Mouse (Mus musculus) liver, embryonic 11.5 days (tissue): ENCODE results near the gene Acaca. TPM values are rescaled to one million over a fixed set of nuclear protein-coding genes. Genes with fewer than 3 reads are reported as not detected.
A peak's percentile ranks its signal among the peaks of the same experiment; 100 is the strongest.

Source experiments
- ATAC-seq: fragments of 200-750 bp; cut with Nextera tagmentation; replicated peaks from 2 replicates; pipeline ENCODE4 v1.8.0; 2017; ENCODE audit warnings: moderate number of reproducible peaks, mild to moderate bottlenecking, moderate TSS enrichment, moderate library complexity; ENCODE audit not compliant: low FRiP score
- DNase-seq: peaks from one replicate; pipeline ENCODE4 v3.0.0-alpha.2; 2017; ENCODE audit warnings: low spot score
- H3K27ac ChIP-seq: fragments of 300-500 bp; sonication (generic); 2 replicates; pipeline ENCODE4 v1.5.1; 2014; ENCODE audit warnings: mild to moderate bottlenecking, low read depth, low read length, control low read depth
- H3K27me3 ChIP-seq: fragments of 300-500 bp; sonication (generic); replicated peaks from 2 replicates; pipeline ENCODE4 v1.6.1; 2014; ENCODE audit warnings: low read length, mixed read lengths; ENCODE audit not compliant: control insufficient read depth, insufficient read depth
- H3K36me3 ChIP-seq: fragments of 300-500 bp; sonication (generic); 2 replicates; pipeline ENCODE4 v1.6.1; 2014; ENCODE audit warnings: mild to moderate bottlenecking, low read length, moderate library complexity, mixed read lengths; ENCODE audit not compliant: control insufficient read depth, insufficient read depth
- H3K4me1 ChIP-seq: fragments of 300-500 bp; sonication (generic); replicated peaks from 2 replicates; pipeline ENCODE4 v1.6.1; 2014; ENCODE audit warnings: low read length, mixed read lengths; ENCODE audit not compliant: control insufficient read depth, insufficient read depth
- H3K4me2 ChIP-seq: fragments of 300-500 bp; sonication (generic); 2 replicates; pipeline ENCODE4 v1.6.1; 2014; ENCODE audit warnings: mild to moderate bottlenecking, control low read depth, moderate library complexity
- H3K4me3 ChIP-seq: fragments of 300-500 bp; sonication (generic); 2 replicates; pipeline ENCODE4 v1.5.1; 2014; ENCODE audit warnings: low read depth, low read length, control low read depth
- H3K9ac ChIP-seq: fragments of 300-500 bp; sonication (generic); 2 replicates; pipeline ENCODE4 v1.6.1; 2014; ENCODE audit warnings: low read depth, low read length, control low read depth
- H3K9me3 ChIP-seq: fragments of 300-500 bp; sonication (generic); 2 replicates; pipeline ENCODE4 v1.6.1; 2016; ENCODE audit warnings: low read length, inconsistent platforms, mixed read lengths; ENCODE audit not compliant: control insufficient read depth
- WGBS: fragments of 180-500 bp; shearing (Covaris S2); extraction: QIAGEN DNeasy Blood & Tissue Kit; methylation state at CpG from one replicate; pipeline ENCODE4 v1.1.7; 2014; 5-methylcytosine and 5-hydroxymethylcytosine counted together
- polyA plus RNA-seq: library from polyadenylated mRNA; unstranded; fragments of >200 nt; fragmentation: Nextera tagmentation; extraction: Ambion mirVana; gene quantifications from 2 replicates; pipeline ENCODE4 v1.2.1, GENCODE M21; 2014

Gene Acaca
- polyA plus RNA-seq, 1 experiment from 2014 or later: 17.0 TPM

DNA sequence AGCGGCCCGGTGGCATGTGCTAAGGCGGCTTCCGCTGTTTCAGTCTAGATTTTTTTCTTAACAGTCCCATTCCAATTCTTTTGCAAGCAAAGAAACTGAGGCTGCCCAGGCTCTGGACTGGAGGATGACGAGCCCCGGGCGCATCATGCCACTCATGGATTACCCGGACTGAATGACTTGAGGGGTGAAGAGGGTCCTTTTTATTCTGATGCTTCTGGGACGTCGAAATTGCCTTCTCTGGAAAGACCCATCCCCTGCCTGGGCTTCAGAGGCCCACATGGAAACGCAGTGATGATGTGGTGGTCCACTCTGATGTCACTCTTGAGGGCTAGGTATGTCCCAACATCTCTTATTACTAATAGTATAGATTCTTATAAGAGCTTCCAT lies 320 bp downstream of the Acaca start:
- Histone ChIP-seq H3K4me2 (peak overlapping the region; percentile 82), H3K4me3 (peak overlapping the region; percentile 76), H3K36me3 (peaks cover 7% of the 10 kb centered on the region; the same call in 1 of the 2 replicates), H3K4me1 (peaks cover 7% of the 10 kb centered on the region; the same call in 1 of the 2 replicates), H3K27me3 (no peaks in the 10 kb centered on the region), H3K9me3 (no peaks in the 10 kb centered on the region), H3K9ac (peak overlapping the region; percentile 89), H3K27ac (no peak overlapping the region)
- WGBS: 7% methylated on average over 11 of the region's 11 CpGs
- no peak for DNase-seq
- ATAC-seq: 0 out of 2 replicates have a peak, but pooled peaks have one; percentile 7

DNA sequence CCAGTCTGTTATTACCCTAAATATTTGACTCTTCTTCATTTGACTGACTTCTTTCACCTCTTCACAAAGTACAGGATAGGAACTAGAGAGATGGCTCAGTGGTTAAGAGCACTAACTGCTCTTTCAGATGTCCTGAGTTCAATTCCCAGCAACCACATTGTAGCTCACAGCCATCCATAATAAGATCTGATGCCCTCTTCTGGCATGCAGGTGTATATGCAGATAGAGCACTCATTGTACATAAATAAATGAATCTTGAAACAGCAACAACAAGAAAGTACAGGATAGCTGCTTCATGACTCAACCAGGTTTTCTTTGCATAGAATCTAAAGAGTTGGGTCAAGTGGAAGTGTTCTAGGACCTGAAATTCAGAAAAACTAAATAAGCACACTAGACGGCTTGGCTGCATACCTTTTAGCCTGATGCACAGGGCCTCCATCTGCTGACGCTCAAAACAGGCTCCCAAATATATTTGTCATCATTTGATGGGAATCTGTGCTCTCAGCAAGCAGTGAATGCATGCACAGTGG lies 4.9 kb downstream of the Acaca start:
- no peak for ATAC-seq
- H3K4me1 ChIP-seq: peaks cover 10% of the 10 kb centered on the region; the same call in 1 of the 2 replicates
- H3K9me3 ChIP-seq: no peaks in the 10 kb centered on the region

GRCm38 (mm10) chr11:84136453-84136852 lies 7.0 kb downstream of the Acaca start:
- no peak overlapping the region for H3K9ac ChIP-seq
- no peaks in the 10 kb centered on the region for H3K9me3 ChIP-seq
- DNase-seq: no peak
- H3K4me3 ChIP-seq: no peak overlapping the region
- H3K27me3 ChIP-seq: no peaks in the 10 kb centered on the region
- WGBS: 73% methylated on average over 3 of the region's 3 CpGs
- no peak for ATAC-seq
- H3K27ac ChIP-seq: no peak overlapping the region
- no peaks in the 10 kb centered on the region; the same call in 1 of the 2 replicates for H3K36me3 ChIP-seq
- no peak overlapping the region for H3K4me2 ChIP-seq
- 0 out of 2 replicates have a peak, but pooled peaks cover 3% of the 10 kb centered on the region for H3K4me1 ChIP-seq

More for the DNA sequence above, 4.9 kb downstream of the Acaca start:
- Histone ChIP-seq H3K4me3 (no peak overlapping the region), H3K36me3 (no peaks in the 10 kb centered on the region; the same call in 1 of the 2 replicates), H3K4me2 (no peak overlapping the region), H3K27ac (no peak overlapping the region), H3K27me3 (no peaks in the 10 kb centered on the region), H3K9ac (no peak overlapping the region)
- 90% methylated on average over 2 of the region's 2 CpGs for WGBS
- no peak for DNase-seq

DNA sequence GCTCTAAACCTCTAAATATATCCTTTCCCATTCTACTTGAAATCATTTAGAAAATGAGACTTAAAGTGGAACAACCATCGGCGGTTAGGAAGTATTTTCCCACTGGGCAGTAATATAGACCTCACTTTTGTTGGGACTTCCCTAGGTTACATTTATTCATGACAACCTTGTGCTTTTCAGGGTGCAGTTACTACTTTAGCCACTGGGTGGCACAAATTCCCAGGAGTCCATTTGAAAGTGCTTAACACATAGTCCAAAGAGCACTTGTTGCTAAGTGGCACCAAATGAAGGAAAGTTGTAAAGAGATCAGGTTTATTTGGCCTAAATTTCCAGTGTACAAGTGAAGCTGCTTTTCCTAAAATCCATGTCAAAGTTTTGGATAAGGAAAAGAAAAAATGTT lies 12.3 kb downstream of the Acaca start:
- Histone ChIP-seq H3K4me3 (no peak overlapping the region), H3K9ac (no peak overlapping the region), H3K36me3 (no peaks in the 10 kb centered on the region), H3K9me3 (no peaks in the 10 kb centered on the region), H3K4me1 (0 out of 2 replicates have a peak, but pooled peaks cover 3% of the 10 kb centered on the region), H3K27me3 (no peaks in the 10 kb centered on the region), H3K4me2 (no peak overlapping the region), H3K27ac (no peak overlapping the region)
- DNase-seq (no peak), ATAC-seq (no peak)
- 29% methylated on average over 2 of the region's 2 CpGs for WGBS

DNA sequence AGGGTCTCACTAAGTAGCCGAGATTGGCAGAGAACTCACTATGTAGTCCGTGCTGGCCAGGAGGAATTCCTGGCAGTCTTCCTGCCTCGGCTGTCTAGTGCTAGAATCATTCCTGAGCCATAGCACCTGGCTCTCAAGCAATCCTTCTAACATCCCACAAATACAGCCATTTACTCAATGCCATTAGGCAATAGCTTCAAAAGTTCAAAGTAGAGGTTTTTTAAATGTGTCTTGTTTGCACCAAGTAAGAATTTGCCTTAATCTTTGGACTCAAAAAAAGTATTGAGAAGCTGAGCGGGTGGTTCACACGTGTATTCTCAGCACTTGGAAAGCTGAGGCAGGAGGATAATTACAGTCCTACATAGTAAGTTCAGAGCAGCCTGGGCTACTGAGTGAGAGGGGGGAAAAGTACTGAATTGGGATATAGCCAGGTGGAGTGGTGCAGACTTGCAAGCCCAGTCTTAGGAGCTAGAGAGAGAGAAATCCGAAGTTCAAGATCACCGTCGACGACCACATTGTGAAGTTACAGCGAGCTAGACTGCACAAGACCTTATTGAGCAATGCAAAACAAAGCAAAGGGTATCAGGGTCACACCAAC lies 15.8 kb downstream of the Acaca start:
- H3K9me3 ChIP-seq: no peaks in the 10 kb centered on the region
- no peak for ATAC-seq
- no peak overlapping the region for H3K4me3 ChIP-seq
- no peaks in the 10 kb centered on the region for H3K27me3 ChIP-seq
- no peak overlapping the region for H3K9ac ChIP-seq
- H3K27ac ChIP-seq: no peak overlapping the region
- H3K4me2 ChIP-seq: no peak overlapping the region
- WGBS: 70% methylated on average over 10 of the region's 10 CpGs
- H3K36me3 ChIP-seq: no peaks in the 10 kb centered on the region
- no peaks in the 10 kb centered on the region for H3K4me1 ChIP-seq
- no peak for DNase-seq

- Histone ChIP-seq H3K4me3 (no peak overlapping the region), H3K9me3 (no peaks in the 10 kb centered on the region), H3K9ac (no peak overlapping the region), H3K4me2 (no peak overlapping the region), H3K36me3 (no peaks in the 10 kb centered on the region), H3K27ac (no peak overlapping the region), H3K4me1 (no peaks in the 10 kb centered on the region), H3K27me3 (no peaks in the 10 kb centered on the region)
- DNase-seq: no peak
- no peak for ATAC-seq
- 61% methylated on average over 3 of the region's 3 CpGs for WGBS
Measured at GRCm38 (mm10) chr11:84146081-84146480, 16.6 kb downstream of the Acaca start.

DNA sequence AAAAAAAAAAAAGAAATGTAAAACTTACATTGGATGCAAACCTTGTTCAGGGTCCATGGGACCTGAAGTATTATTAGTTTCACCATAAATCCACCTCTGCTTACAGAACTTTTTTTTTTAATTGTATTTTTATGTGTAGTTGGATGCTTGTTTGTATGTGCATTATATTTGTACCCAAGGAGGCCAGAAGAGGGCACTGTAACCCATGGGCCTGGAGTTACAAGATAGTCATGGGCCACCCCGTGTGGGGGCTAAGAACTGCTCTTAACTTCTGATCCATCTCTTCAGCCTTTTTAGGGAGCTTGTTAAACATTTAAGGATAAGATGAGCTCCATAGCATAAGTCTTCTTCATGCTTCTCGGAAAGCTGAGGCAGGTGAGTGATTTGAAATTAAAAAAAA lies 21.4 kb downstream of the Acaca start:
- Histone ChIP-seq H3K4me1 (no peaks in the 10 kb centered on the region), H3K27me3 (no peaks in the 10 kb centered on the region; the same call in 1 of the 2 replicates), H3K27ac (no peak overlapping the region), H3K9me3 (no peaks in the 10 kb centered on the region), H3K9ac (no peak overlapping the region), H3K4me2 (no peak overlapping the region), H3K36me3 (no peaks in the 10 kb centered on the region), H3K4me3 (no peak overlapping the region)
- ATAC-seq (no peak), DNase-seq (no peak)
- WGBS: 60% methylated on average over 2 of the region's 2 CpGs

DNA sequence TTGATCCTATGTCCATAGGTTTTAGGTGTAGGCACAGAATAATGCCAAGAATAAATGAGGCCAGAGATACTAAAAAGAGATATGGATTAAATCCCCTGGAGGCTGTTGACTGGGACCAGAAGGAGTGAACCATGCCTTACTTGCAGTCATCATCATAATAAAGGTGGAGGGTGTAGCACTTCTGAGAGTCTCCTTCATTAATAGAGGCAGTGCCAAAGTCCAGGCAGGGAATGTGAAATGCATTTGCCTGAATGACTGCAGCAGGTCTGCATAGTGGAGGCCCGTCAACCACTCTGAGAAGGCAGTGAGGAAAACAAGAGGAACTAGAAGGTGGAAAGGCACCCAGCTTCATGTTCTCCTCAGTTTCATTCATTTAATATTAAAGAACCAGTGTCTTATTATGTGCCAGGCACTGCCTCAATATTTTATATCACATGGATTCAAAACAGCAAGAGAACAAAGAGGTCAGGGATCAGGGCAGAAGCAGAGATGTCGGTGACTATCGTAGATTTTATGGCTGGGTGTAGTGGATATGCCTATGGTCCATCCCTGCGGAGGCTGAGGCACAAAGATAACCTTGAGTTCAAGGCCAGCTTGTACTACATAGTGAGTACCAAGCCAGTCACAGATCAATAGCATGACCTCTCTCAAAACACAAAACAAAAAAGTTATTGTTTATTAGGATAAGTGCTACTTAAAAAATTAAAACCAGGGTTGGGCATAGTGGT lies 27.2 kb downstream of the Acaca start:
- WGBS: 86% methylated on average over 4 of the region's 4 CpGs
- ATAC-seq: no peak

More for the DNA sequence above, 27.2 kb downstream of the Acaca start:
- no peak for DNase-seq
- H3K9ac ChIP-seq: no peak overlapping the region
- no peaks in the 10 kb centered on the region for H3K9me3 ChIP-seq
- H3K27me3 ChIP-seq: no peaks in the 10 kb centered on the region; the same call in 1 of the 2 replicates
- H3K4me1 ChIP-seq: no peaks in the 10 kb centered on the region
- no peak overlapping the region for H3K4me3 ChIP-seq
- H3K27ac ChIP-seq: no peak overlapping the region
- H3K4me2 ChIP-seq: no peak overlapping the region
- H3K36me3 ChIP-seq: no peaks in the 10 kb centered on the region
